Mouse (Mus musculus) neutrophil, adult 59 days (primary cell): ENCODE results near the gene Rgs2. TPM values are rescaled to one million over a fixed set of nuclear protein-coding genes. Genes with fewer than 3 reads are reported as not detected.

ENCODE experiments used
- total RNA-seq, 2 experiments: library from RNA; stranded (reverse); gene quantifications; 1 replicate in 1 of 2; 2 replicates in 1 of 2; pipeline ENCODE4 v1.2.4; 2023

Rgs2 gene
- total RNA-seq: 100 to 1,000 TPM; 579 to 684 TPM

DNA sequence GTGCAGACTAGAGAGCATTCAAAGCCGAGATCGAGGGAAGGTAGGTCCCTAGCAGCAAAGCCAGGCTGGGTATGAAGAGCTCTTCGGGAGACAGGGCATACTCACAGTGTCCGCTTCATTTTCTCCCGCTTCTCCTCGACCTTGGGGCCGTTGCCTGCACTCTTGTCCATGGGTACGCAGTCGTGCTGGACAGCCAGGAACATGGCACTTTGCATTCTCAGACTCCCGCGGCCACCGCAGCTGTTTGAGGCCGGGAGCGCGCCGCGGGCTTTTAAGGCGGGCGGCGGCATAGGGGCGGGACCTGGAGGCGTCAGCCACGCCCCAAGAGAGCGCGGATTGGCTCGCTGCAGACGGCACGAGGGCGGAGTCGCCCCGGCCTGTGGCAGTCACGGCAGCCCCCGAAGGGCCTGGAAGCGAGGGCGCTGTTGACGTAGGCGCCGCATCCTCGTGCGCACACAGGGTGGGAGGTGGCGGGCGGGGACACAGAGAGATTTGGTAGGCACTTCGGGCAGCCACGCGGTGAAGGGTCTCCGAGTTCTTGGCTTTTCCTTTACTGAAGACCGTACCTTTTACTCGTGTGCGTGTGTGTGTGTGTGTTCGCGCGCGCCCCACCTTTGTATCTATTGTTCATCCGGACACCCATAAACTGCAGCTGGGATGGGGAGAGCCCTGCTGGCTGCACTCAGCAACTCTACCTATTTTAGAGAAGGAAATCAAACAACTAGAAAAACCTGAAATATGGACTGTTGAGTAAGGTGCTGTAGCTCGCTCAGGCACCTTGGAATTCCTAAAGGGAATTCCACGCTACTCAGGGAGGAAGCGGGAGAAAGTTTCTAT is at the start of gene Rgs2:
TSS of gene Rgs2 (minus strand) at position 258 of the 837 bp plus-strand sequence.

Other genes with a start within 250 kb of the Rgs2 start
- 1 to 10 TPM; 1.5 TPM for gene Trove2, start 227.1 kb downstream of the Rgs2 start, total RNA-seq
- gene Uchl5, start 226.9 kb downstream of the Rgs2 start, total RNA-seq: 10 to 100 TPM; 27.8 to 29.0 TPM
- not detected for gene Rgs13, start 173.2 kb upstream of the Rgs2 start, total RNA-seq
- 10 to 100 TPM; 35.3 to 36.9 TPM for gene Rgs1, start 245.1 kb upstream of the Rgs2 start, total RNA-seq